Mouse (Mus musculus): ENCODE data around the gene Eef1e1.
"Not testable (repeated sequence)": the region's sequence is repeated elsewhere in the genome, so short reads cannot be mapped to it uniquely, and the experiment has no call there.

Eef1e1 gene

DNA sequence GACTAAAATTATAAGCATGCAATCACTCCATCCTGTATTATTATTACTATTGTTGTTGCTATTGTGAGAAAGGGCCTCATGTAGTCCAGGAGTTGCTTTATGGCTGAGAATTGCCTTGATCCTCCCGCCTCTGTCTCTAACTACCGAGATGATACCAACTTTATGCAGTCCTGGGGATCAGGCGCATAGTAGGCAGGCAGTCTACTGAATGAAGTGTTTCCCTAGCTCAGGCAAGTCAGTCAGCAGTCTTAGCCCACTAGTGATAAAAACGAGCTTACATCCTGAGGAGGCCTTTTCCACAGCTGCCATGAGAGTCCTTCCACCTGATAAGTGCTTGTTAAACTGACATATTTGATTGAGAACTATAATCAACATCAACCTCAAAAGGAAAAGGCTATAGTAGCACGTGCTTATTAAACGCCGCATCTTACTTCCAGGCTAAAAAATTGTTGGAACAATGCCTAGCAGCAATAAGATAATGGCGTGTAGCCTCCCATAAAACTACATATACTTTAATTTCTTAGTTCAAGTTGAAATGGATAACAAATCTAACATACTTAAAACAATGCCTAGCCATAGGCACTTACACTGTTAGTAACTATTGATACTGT is 34.5 kb downstream of the Eef1e1 start:
- DNase-seq (ENCODE audit: low read depth) = no peak

DNA sequence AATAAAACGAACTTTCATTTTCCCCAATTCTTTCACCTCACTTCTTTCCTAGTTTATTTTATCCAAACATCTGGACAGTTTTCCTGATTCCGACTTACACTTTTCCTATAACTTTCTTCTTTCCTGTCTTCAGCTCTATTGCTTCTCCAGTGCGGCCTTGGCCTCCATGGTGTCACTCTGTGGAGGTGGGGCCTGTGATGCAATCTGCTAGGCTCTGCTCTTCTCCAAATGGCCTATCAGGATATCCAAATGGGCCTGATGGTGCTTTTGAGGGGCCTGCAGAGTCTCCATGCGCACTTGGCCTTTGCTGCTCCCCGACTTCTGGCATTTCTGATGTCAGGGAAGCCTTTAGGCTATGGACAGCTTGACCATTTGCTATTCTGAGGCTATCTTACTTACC is 35.6 kb downstream of the Eef1e1 start:
- no peak for DNase-seq (ENCODE audit: low read depth)

DNA sequence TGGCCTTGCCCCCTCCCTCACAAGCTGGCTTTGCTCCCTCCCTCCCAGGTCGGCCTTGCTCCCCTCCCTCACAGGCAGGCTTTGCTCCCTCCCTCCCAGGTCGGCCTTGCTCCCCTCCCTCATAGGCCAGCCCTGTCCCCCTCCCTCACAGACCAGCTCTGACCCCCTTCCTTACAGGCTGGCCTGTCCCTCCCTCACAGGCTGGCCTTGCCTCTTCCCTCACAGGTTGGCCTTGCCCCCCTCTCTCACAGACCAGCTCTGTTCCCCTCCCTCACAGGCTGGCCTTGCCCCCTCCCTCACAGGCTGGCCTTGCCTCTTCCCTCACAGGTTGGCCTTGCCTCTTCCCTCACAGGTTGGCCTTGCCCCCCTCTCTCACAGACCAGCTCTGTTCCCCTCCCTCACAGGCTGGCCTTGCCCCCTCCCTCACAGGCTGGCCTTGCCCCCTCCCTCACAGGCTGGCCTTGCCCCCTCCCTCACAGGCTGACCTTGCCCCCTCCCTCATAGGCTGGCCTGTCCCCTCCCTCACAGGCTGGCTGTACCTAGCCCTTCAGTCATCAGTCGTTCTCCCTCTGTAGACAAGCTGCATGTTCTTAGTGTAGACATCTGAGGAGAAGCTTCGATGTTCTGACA is 40.7 kb downstream of the Eef1e1 start:
- not testable (repeated sequence) for DNase-seq (ENCODE audit: low read depth)

DNA sequence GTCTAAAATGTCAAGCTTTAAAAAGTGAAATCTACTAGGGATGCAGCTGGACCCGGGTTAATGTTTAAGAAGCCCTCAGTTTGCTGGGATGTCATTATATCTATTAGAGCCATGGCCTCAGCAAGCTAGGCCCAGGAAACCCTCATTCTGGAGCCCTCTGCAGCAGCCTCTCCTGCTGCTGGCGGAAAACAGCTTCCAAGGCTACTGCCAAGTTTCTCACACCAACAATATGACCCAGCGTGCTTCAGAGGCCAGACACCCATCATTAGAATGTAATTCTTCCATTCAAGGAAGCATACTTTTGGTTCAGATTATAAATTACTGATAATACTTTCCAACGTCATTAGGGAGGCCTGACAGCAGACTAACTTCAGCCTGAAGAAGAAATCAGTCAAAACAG is 42.0 kb downstream of the Eef1e1 start:
- DNase-seq (ENCODE audit: low read depth) = no peak

DNA sequence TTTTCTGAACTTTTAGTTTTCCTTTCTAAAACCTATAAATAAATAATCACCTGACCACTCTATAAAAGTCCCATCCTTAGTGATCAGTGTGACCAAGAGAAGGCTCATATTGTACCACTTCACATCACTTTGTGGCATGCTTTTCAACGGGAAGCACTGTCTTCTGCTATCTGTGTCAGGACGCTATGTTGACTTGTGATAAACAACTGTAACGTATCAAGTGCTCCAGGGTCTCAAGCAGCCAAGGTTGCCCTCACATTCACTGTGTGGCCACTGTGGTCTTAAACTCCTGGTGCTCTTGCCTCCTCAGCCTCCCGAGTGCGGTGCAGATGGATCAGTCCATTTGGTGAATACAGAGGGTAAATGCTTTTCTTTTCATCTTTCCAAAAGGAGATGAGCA is 43.2 kb downstream of the Eef1e1 start:
- no peak for DNase-seq (ENCODE audit: low read depth)

DNA sequence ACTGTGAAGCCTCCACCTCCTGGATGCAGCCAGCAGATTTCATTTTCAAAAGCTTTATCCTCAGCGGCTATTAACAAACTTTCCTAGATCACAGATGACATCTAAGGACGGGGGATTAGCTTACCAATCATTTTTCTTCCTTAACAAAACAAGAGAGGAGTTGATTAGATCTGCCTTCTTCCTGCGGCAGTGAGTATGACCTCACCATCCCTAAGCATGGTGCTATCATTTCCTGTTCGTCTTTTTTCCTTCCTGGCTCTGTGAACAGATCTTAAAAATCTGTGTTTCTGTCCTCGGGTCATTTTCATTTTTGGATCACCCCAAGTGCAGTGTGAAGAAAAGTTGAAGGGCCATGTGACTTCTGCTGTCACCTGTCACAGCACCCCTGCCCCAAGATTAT is 44.6 kb downstream of the Eef1e1 start:
- no peak for DNase-seq (ENCODE audit: low read depth)

DNA sequence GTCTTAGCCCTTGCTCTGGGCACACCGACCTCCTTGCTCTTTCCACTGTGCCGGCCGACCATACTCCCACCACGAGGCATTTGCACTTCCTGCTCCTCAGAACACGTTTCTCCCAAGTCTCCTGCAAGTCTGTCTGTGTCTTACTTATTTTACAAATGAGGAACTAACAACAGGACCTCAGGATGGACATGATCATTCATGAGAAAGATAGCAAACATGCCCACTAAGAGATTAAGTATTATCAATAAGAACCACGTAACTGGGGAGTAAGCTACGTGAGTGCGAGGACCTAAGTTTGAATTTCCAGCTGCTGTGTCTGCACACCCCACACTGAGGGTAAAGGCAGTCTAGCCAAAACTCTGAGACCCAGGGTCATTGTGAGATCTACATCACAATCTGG is 45.3 kb downstream of the Eef1e1 start:
- no peak for DNase-seq (ENCODE audit: low read depth)

DNA sequence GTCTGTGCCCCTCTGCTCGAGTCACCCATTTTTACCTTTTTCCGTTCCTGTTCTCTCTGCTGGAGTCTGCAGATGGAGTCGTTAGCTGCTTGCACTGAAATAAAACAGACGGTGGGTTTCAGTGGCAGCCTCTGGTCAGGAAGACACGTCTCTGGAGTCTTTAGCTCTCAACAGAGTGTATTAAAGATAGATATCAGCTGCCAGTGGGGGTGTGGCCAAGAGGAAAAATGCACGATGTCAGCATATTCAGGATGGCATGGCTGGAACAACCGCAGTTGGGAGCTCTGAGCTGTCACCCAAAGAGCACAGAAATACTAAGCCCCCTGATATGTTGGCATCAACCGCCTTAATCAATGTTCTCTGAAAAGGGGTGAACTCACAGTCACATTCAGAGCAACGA is 46.2 kb downstream of the Eef1e1 start:
- no peak for DNase-seq (ENCODE audit: low read depth)

DNA sequence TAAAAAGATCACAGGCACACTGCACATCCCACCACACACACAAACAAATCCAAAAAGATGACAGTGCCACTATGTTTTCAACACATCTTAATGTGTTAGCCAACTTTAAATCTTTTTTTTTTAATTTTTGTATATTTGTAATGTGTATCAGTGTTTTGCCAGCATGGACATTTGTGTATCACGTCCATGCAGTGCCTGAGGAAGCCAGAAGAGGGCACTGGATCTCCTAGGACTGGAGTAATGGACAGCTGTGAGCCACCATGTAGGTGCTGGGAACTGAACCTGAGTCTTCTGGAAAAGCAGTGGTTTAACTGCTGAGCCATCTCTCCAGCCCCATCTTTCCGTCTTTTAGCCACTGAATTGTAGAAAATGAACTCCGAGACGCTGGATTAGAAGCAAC is 46.7 kb downstream of the Eef1e1 start:
- no peak for DNase-seq (ENCODE audit: low read depth)

DNA sequence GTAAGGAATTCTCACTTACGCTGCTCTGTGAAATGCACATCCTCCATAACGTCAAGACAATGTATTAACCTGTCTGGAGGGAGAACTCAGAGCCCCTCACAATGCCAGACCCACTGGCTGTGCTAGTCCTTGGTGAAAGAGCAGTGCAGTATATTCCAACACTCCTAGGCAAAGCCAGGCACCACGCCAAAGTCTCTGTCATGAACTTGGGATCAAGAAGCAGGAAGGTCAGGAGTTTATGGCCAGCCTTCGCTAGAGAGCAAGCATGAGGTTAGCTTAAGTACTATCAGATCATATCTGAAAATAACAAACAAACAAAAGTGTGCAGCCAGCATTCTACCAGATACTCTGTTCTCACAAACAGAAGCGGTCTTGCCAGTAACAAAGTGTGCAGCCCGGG is 48.5 kb downstream of the Eef1e1 start:
- DNase-seq (ENCODE audit: low read depth) = no peak

DNA sequence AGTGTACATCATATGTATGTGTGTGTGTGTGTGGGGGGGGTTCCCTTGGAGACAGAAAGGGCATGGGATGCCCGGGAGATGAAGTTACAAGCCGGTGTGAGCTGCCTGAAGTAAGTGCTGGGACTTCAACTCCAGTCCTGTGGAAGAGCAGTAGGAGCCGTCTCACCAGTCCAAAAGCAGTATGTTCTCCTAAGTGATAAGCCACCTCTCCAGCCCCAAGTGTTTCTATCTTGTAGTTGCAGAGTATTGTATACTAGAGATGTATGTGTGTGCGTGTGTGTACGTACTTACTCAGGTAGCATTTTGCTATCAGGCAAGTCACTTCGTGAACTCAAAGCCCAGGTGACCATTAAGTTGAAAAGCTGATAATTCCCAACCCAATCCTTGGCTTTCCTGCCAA is 51.7 kb downstream of the Eef1e1 start:
- DNase-seq (ENCODE audit: low read depth) = no peak

DNA sequence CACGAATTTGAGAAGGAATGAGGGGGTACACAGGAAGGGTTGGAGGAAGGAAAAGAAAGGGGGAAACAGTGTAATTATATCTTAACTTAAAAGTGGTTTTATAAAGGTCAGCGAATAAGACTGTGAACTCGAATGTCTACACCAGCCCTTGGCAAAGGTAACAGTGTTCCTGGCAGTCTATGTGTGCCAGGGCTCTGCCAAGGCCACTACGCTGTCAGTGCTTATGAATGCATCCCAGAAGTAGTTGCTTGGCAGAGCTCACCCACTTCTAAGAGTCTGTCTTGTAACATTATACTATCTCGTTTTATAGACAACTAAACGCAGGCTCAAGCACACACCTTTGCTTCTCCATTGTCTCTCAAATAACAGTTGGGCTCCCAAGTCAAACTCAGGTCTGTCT is 53.5 kb downstream of the Eef1e1 start:
- no peak for DNase-seq (ENCODE audit: low read depth)

DNA sequence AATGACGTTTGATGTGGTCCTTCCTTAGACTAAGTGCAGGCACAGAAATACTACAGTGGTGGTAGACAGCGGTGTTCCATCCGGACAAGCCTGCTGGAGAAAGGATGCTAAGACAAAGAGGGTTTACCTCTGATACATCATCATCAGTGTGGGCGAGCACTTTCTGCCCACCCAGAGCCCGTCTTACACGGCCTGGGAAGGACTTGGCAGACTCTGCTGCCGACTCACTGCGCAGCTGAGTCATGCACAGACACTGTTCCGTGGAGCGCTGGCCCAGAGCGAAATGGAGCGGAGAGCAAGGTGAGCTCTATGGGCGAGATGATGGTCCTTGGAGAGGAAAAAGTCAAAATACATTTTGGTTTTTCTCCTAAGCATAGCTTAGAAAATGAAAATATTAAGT is 55.9 kb downstream of the Eef1e1 start:
- DNase-seq (ENCODE audit: low read depth) = no peak

DNA sequence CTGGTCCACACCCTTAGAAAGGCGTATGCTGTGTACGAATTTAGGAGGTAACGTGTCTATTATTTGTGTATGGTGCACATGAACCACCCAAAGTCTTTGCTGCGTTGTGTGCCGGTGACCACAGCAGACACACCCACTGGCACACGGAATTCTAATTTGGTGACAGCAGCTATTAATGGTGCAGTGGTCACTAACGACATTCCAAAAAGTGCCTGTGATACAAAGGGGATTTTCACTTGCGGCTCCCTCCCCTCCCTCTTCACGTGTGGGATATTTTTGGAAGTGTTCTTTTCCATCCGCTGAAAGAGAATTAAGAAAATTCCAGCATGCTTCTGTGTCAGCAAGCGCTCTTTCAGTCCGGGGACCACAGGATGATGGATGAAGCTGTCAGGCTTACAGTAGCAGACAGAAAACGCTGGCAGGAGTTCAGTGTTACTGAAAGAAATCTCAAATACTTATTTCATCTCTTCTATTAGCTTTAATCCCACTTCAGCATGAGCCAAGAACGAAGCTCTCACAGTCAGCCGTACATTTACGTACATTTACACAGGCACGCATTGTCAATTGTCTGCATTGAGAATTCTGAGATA is 56.5 kb downstream of the Eef1e1 start:
- no peak for DNase-seq (ENCODE audit: low read depth)

DNA sequence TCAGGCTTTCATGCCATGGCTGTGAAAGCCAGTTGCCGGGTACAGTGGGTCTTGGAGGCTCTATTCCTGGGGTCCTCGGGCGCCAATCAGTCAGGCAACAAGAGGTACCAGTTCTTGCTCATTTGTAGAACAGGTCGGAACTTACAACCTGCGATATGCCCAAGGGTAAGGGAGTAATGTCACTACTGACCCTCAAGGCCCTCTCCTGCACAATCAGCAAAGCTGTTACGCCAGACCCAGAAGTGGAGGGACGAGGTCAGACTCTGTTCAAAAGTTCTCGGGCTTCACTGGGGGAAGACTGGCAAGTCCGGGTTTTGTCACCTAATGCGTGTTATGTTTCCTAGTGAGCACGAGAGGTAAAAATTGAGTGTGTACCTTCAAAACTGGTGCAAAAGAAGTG is 58.0 kb downstream of the Eef1e1 start:
- no peak for DNase-seq (ENCODE audit: low read depth)

DNA sequence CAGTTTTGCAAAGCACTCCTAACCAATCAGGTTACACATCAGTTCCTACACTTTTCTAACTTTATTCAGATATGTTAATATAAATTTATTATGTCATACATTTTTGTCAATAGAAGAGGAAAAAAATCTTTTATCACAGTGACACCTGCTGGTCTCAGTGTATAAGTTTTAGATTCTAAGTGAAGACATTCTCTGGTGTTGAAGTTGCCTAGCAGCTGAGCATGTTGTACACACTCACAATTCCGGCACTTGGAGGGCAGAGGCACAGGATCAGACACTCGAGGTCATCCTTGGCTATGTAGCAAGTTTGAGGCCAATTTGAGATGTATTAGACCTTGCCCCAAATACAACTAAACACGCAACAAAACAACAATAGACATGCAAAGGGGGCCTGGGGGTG is 61.8 kb downstream of the Eef1e1 start:
- DNase-seq (ENCODE audit: low read depth) = no peak

DNA sequence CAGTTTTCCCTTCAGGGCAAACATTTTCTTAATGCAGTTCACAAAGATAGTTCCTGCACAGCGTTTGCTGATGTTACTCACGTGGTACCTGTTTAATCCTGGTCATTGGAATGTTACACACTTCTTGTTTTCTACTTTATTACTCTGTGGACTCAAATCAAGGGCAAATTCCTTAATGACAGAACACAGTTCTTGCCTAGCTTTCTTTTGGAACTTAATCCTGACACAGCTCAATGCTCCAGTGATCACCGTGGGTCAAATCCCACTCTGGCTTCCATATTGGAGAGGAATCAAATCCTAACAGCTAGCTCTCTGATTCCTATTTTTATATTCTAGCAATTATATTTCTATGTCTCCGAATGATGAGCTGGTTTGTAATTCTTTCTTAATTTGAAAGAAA is 62.4 kb downstream of the Eef1e1 start:
- DNase-seq (ENCODE audit: low read depth) = no peak
